Mouse (Mus musculus): ENCODE measurements around the gene Ccnyl1. TPM values are rescaled to one million over a fixed set of nuclear protein-coding genes. Genes with fewer than 3 reads are reported as not detected.
"Not testable (repeated sequence)": the region's sequence is repeated elsewhere in the genome, so short reads cannot be mapped to it uniquely, and the experiment has no call there.

Gene Ccnyl1
- 5.0 and 5.3 TPM in 2 replicates for polyA plus RNA-seq (2015; fragmentation: Nextera tagmentation; extraction: Ambion mirVana)

DNA sequence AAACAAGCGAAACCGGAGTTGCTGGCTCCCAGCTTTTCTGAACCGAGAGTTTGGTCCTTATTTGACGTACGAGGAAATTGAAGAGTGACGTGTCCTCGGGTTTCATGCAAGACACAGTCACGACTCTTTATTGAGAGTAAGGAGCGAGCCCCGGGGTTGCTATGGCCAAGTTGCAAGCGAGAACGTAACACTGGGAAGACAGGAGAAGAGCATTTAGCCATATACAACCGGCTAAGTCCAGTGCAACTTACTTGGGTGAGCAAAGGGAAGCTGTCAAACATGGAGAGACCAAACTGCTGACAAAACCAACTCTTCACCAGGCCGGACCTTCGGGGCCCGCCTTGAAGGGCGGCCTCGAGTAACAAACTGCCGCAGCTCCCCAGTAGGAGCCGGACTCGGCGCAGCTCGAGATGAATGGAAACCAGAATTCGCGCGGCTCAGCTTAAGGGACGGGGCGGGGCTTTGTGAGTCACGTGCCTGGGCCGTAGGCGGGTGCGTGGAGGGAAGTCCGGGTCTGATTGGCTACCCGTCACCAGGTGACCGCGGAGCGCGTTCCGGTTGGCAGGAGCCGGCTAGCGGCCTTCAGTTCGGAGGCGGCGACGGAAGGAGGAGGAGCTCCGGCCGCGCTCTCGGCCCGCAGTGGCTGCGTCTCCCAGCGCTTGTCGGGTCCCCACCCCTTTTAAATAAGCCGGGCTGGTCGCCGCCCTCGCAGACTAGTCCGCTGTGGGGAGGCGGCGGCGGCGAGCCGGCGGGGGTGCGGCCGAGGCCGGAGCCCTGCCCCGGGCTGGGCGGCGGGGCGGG, at the start of gene Ccnyl1:
Gene Ccnyl1, plus strand, starts transcription at position 243 of the 801 bp plus-strand sequence.
- Histone ChIP-seq H3K4me3 (peak within 1 kb of the TSS; percentile 93), H3K27me3 (no peaks in the 10 kb centered on the region), H3K9me3 (no peaks in the 10 kb centered on the region), H3K4me1 (replicated peaks) (peaks cover 39% of the 10 kb centered on the region), H3K36me3 (no peaks in the 10 kb centered on the region), H3K9ac (peak within 1 kb of the TSS; percentile 89), H3K27ac (peak within 1 kb of the TSS; percentile 85), H3K4me2 (peak within 1 kb of the TSS; percentile 76)
- under 1% methylated on average over 53 of the region's 71 CpGs for WGBS
- peak; percentile 99 for ATAC-seq (ENCODE audit: low FRiP score)

- WGBS, result 90% methylated on average over 6 of the region's 6 CpGs
- Histone ChIP-seq H3K4me2 (no peak overlapping the region), H3K9ac (no peak overlapping the region), H3K36me3 (no peaks in the 10 kb centered on the region), H3K27ac (no peak overlapping the region), H3K4me1 (replicated peaks) (no peaks in the 10 kb centered on the region), H3K9me3 (no peaks in the 10 kb centered on the region), H3K4me3 (no peak overlapping the region), H3K27me3 (no peaks in the 10 kb centered on the region)
- ATAC-seq (ENCODE audit: low FRiP score), result no peak
Observed at GRCm38 (mm10) chr1:64641069-64641468, 49.2 kb upstream of the Ccnyl1 start.

DNA sequence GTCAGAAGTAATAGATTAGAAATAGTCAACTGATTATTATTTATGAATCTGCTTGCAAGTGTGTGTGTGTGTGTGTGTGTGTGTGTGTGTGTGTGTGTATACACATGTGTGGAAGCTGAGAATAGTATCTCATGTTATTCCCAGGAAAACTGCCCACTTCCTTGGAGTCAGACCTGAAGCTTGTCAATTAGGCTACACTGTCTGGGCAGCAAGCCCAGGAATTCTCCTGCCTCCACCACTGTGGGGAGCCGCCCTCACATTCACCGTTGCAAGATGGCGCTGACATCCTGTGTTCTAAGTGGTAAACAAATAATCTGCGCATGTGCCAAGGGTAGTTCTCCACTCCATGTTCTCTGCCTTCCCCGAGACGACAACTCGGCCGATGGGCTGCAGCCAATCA, 47.7 kb upstream of the Ccnyl1 start:
- not testable (repeated sequence) for H3K4me1 ChIP-seq (replicated peaks); H3K27me3 ChIP-seq; H3K9ac ChIP-seq; H3K27ac ChIP-seq; H3K9me3 ChIP-seq; H3K36me3 ChIP-seq; ATAC-seq (ENCODE audit: low FRiP score); H3K4me3 ChIP-seq; H3K4me2 ChIP-seq
- WGBS, result 93% methylated on average over 8 of the region's 8 CpGs

GRCm38 (mm10) chr1:64644513-64644912, 45.7 kb upstream of the Ccnyl1 start:
- no peak for ATAC-seq (ENCODE audit: low FRiP score)
- H3K36me3 ChIP-seq, result no peaks in the 10 kb centered on the region
- no peaks in the 10 kb centered on the region for H3K9me3 ChIP-seq
- no peak overlapping the region for H3K27ac ChIP-seq
- H3K4me2 ChIP-seq, result no peak overlapping the region
- no peak overlapping the region for H3K9ac ChIP-seq
- no peaks in the 10 kb centered on the region for H3K4me1 ChIP-seq (replicated peaks)
- WGBS, result 94% methylated on average over 3 of the region's 3 CpGs
- H3K4me3 ChIP-seq, result no peak overlapping the region
- no peaks in the 10 kb centered on the region for H3K27me3 ChIP-seq

- Histone ChIP-seq H3K4me3 (no peak overlapping the region), H3K27me3 (no peaks in the 10 kb centered on the region), H3K9ac (no peak overlapping the region), H3K9me3 (no peaks in the 10 kb centered on the region), H3K4me1 (replicated peaks) (no peaks in the 10 kb centered on the region), H3K4me2 (no peak overlapping the region), H3K36me3 (no peaks in the 10 kb centered on the region), H3K27ac (no peak overlapping the region)
- 78% methylated on average over 11 of the region's 11 CpGs for WGBS
- no peak for ATAC-seq (ENCODE audit: low FRiP score)
Observed at GRCm38 (mm10) chr1:64649362-64650124, 40.7 kb upstream of the Ccnyl1 start.

GRCm38 (mm10) chr1:64653701-64654100, 36.6 kb upstream of the Ccnyl1 start:
- ATAC-seq (ENCODE audit: low FRiP score), result no peak
- Histone ChIP-seq H3K27me3 (no peaks in the 10 kb centered on the region), H3K4me1 (replicated peaks) (0 out of 2 replicates have a peak, but pooled peaks cover 2% of the 10 kb centered on the region), H3K9ac (no peak overlapping the region), H3K27ac (no peak overlapping the region), H3K36me3 (no peaks in the 10 kb centered on the region), H3K9me3 (no peaks in the 10 kb centered on the region), H3K4me3 (no peak overlapping the region), H3K4me2 (no peak overlapping the region)
- 92% methylated on average over 6 of the region's 6 CpGs for WGBS

GRCm38 (mm10) chr1:64655415-64655814, 34.8 kb upstream of the Ccnyl1 start:
- 0% methylated on average over 1 of the region's 1 CpGs for WGBS
- Histone ChIP-seq H3K4me2 (no peak overlapping the region), H3K27ac (no peak overlapping the region)

DNA sequence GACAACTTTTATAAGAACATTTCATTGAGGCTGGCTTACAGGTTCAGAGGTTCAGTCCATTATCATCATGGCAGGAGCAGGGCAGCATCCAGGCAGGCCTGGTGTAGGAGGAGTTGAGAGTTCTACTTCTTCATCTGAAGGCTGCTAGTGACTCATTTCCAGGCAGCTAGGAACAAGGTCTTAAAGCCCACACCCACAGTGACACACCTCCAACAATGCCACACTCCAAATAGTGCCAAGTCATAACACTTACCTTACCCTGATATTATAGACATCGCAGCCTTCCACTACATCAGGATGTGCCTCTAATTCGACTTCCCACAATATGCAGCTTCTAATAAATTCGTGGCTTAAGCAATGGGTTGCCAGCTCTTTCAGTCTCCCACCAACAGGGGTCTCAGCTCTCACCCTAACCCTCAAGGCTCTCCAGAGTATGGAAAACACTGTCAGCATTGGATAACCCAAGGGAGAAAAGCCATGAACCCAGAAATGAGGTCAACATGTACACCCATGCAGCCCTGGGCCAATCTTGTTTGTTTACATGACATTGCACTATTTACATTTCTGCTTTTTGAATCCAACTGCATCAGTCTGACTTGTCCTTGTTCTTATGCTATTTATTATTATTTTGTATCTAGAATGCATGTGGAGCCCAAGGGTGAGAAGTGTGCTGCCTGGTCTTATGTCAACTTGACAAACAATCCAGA, 33.7 kb upstream of the Ccnyl1 start:
- H3K27me3 ChIP-seq, result no peaks in the 10 kb centered on the region
- H3K9me3 ChIP-seq, result no peaks in the 10 kb centered on the region
- H3K4me1 ChIP-seq (replicated peaks), result 0 out of 2 replicates have a peak, but pooled peaks cover 2% of the 10 kb centered on the region
- no peak overlapping the region for H3K4me3 ChIP-seq
- 84% methylated on average over 3 of the region's 3 CpGs for WGBS
- no peak for ATAC-seq (ENCODE audit: low FRiP score)
- no peak overlapping the region for H3K4me2 ChIP-seq
- H3K36me3 ChIP-seq, result no peaks in the 10 kb centered on the region
- no peak overlapping the region for H3K27ac ChIP-seq
- H3K9ac ChIP-seq, result no peak overlapping the region

More at GRCm38 (mm10) chr1:64655415-64655814, 34.8 kb upstream of the Ccnyl1 start:
- H3K4me3 ChIP-seq, result no peak overlapping the region
- H3K4me1 ChIP-seq (replicated peaks), result 0 out of 2 replicates have a peak, but pooled peaks cover 2% of the 10 kb centered on the region
- no peaks in the 10 kb centered on the region for H3K9me3 ChIP-seq
- no peak overlapping the region for H3K9ac ChIP-seq
- no peak for ATAC-seq (ENCODE audit: low FRiP score)
- no peaks in the 10 kb centered on the region for H3K36me3 ChIP-seq
- no peaks in the 10 kb centered on the region for H3K27me3 ChIP-seq

DNA sequence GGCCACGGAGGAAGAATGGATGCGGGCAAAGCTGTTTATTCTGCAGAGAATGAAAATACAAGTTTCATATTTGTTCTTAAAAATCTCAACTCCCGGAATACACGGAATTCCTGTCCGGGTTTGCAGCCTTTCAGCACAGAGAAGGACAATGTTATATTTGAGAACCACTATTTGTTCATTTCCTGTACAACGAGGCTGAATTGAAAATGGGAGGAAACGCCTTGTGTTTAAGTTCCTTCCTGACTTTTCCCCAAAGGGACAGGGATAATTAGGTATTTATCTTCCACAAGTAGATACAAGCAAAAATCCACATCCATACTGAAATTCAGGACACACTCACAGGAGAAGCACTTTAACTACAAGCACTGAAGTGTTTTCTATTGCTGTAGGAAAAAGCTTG, 31.4 kb upstream of the Ccnyl1 start:
- Histone ChIP-seq H3K9me3 (no peaks in the 10 kb centered on the region), H3K27ac (no peak overlapping the region), H3K4me3 (no peak overlapping the region), H3K36me3 (no peaks in the 10 kb centered on the region), H3K4me1 (replicated peaks) (0 out of 2 replicates have a peak, but pooled peaks cover 2% of the 10 kb centered on the region), H3K9ac (no peak overlapping the region), H3K4me2 (no peak overlapping the region), H3K27me3 (no peaks in the 10 kb centered on the region)
- 68% methylated on average over 7 of the region's 7 CpGs for WGBS
- no peak for ATAC-seq (ENCODE audit: low FRiP score)

DNA sequence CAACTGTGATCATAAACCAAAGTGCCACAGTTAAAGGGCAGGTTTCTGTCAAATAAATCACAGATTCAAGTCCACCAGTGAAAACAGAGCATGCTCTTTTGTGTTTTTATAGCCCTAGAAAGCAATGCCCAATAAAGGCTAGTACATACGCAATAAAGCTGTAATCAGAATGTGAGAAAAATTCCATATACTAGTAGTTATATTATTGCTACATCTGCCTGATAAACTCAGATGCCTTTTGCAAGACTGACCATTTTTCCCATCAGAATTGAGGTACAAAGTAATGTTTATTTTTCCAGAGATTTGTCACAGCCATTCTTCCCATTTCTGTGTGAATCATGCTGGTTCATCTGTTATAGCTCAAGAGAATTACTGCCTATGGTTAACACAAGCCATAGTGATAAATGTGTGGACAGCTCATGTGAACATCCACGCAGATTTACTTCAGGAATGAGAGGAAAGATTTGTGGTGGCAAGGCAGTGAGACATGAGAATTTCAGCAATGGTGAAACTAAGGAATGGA, 23.1 kb upstream of the Ccnyl1 start:
- Histone ChIP-seq H3K4me2 (no peak overlapping the region), H3K9me3 (no peaks in the 10 kb centered on the region), H3K36me3 (no peaks in the 10 kb centered on the region), H3K4me1 (replicated peaks) (no peaks in the 10 kb centered on the region), H3K4me3 (no peak overlapping the region), H3K27me3 (no peaks in the 10 kb centered on the region), H3K27ac (no peak overlapping the region), H3K9ac (no peak overlapping the region)
- WGBS, result 83% methylated on average over 2 of the region's 2 CpGs
- no peak for ATAC-seq (ENCODE audit: low FRiP score)

- ATAC-seq (ENCODE audit: low FRiP score), result no peak
- WGBS, result 65% methylated on average over 2 of the region's 2 CpGs
- Histone ChIP-seq H3K4me1 (replicated peaks) (no peaks in the 10 kb centered on the region), H3K36me3 (no peaks in the 10 kb centered on the region), H3K4me2 (no peak overlapping the region), H3K4me3 (no peak overlapping the region), H3K27me3 (no peaks in the 10 kb centered on the region), H3K9ac (no peak overlapping the region), H3K27ac (no peak overlapping the region), H3K9me3 (peaks cover 2% of the 10 kb centered on the region; the same call in 1 of the 2 replicates)
Observed at GRCm38 (mm10) chr1:64669451-64669850, 20.8 kb upstream of the Ccnyl1 start.

DNA sequence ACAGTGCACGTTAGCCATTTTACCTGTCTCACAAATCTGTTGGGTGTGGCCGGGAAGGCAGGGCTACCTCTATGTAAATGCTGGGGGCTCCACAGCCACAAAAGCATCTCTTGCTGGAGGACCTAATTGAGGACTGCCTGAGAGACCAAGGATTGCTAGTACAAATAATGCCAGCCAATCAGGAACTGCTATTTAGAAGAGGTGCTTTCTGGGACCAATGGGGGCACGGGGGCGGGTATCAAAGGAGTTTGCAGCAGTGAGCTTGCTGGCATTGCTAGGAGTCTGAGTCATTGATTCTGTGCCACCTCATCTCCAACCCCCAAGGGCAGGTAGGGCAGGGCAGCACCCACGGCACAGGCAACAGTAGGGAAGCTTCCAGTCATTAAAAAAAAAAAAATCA, 16.3 kb upstream of the Ccnyl1 start:
- no peak overlapping the region for H3K9ac ChIP-seq
- no peak for ATAC-seq (ENCODE audit: low FRiP score)
- peaks cover 4% of the 10 kb centered on the region; the same call in 1 of the 2 replicates for H3K9me3 ChIP-seq
- H3K36me3 ChIP-seq, result no peaks in the 10 kb centered on the region
- H3K4me2 ChIP-seq, result no peak overlapping the region
- no peak overlapping the region for H3K4me3 ChIP-seq
- no peak overlapping the region for H3K27ac ChIP-seq
- 94% methylated on average over 5 of the region's 5 CpGs for WGBS
- no peaks in the 10 kb centered on the region for H3K27me3 ChIP-seq
- H3K4me1 ChIP-seq (replicated peaks), result no peaks in the 10 kb centered on the region

Data from hindbrain, embryonic 13.5 days (tissue).